Mouse (Mus musculus): ENCODE results near the gene Vmn1r137. TPM values are rescaled to one million over a fixed set of nuclear protein-coding genes. Genes with fewer than 3 reads are reported as not detected.
"Not testable (repeated sequence)": the region's sequence is repeated elsewhere in the genome, so short reads cannot be mapped to it uniquely, and the experiment has no call there.

The Vmn1r137 gene
- polyA plus RNA-seq (2015; fragmentation: Nextera tagmentation; extraction: Ambion mirVana): not detected in 2 replicates

DNA sequence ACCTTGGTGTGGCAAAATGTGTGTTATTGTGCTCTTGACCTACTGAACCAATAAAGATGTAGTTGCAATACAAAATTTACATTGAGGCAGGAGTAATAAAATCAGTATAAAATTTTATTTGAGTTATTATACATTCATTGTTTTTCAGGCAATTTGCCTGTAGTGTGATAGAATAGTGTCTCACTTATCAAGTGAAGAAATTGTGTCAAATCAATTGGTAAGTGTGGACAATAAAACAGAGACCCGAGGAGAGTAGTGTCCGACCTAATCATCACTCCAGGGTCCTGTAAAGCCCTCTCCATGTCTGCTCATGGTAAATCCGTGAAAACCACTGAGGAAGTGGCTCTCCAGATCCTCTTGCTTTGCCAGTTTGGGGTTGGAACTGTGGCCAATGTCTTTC, at the start of gene Vmn1r137:
TSS of gene Vmn1r137 (plus strand) at position 301 of the 400 bp plus-strand sequence.
- H3K36me3 ChIP-seq (ENCODE audit: control insufficient read depth, insufficient read depth, low read length); H3K27me3 ChIP-seq (ENCODE audit: control insufficient read depth, insufficient read depth, low read depth, low read length); H3K9ac ChIP-seq (ENCODE audit: low read length); H3K9me3 ChIP-seq (ENCODE audit: control insufficient read depth, low read length); H3K27ac ChIP-seq (ENCODE audit: low read length); H3K4me1 ChIP-seq (replicated peaks; ENCODE audit: control insufficient read depth, insufficient read depth, low read length); ATAC-seq (ENCODE audit: low read depth); H3K4me2 ChIP-seq (ENCODE audit: low read depth, low read length); H3K4me3 ChIP-seq (ENCODE audit: low read length): not testable (repeated sequence)
- WGBS: no CpG with 5 or more reads among the region's 3 CpGs

DNA sequence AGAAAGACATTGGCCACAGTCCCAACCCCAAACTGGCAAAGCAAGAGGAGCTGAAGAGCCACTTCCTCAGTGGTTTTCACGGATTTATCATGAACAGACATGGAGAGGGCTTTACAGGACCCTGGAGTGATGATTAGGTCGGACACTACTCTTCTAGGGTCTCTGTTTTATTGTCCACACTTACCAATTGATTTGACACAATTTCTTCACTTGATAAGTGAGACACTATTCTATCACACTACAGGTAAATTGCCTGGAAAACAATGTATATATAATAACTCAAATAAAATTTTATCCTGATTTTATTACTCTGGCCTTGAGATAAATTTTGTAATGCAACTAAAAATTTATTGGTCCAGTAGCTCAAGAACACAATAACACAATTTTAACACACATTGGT, 34.4 kb downstream of the Vmn1r137 start, which contains the start of gene Vmn1r138:
TSS of gene Vmn1r138 (minus strand) at position 101 of the 400 bp plus-strand sequence.
- not testable (repeated sequence) for H3K4me3 ChIP-seq (ENCODE audit: low read length); H3K27me3 ChIP-seq (ENCODE audit: control insufficient read depth, insufficient read depth, low read depth, low read length); H3K9me3 ChIP-seq (ENCODE audit: control insufficient read depth, low read length); H3K27ac ChIP-seq (ENCODE audit: low read length); H3K4me2 ChIP-seq (ENCODE audit: low read depth, low read length); H3K9ac ChIP-seq (ENCODE audit: low read length); H3K4me1 ChIP-seq (replicated peaks; ENCODE audit: control insufficient read depth, insufficient read depth, low read length); H3K36me3 ChIP-seq (ENCODE audit: control insufficient read depth, insufficient read depth, low read length); ATAC-seq (ENCODE audit: low read depth)
- WGBS: no CpG with 5 or more reads among the region's 2 CpGs

Other genes with a start within 250 kb of the Vmn1r137 start
- gene Gm4175, start 233.1 kb upstream of the Vmn1r137 start, polyA plus RNA-seq (2015; fragmentation: Nextera tagmentation; extraction: Ambion mirVana): not detected in 2 replicates
- gene Gm4177, start 197.9 kb upstream of the Vmn1r137 start, polyA plus RNA-seq (2015; fragmentation: Nextera tagmentation; extraction: Ambion mirVana): not detected in 2 replicates
- gene Vmn1r135, start 162.2 kb upstream of the Vmn1r137 start, polyA plus RNA-seq (2015; fragmentation: Nextera tagmentation; extraction: Ambion mirVana): not detected in 2 replicates
- not detected in 2 replicates for gene Gm5725, start 150.3 kb upstream of the Vmn1r137 start, polyA plus RNA-seq (2015; fragmentation: Nextera tagmentation; extraction: Ambion mirVana)
- not detected in 2 replicates for gene Gm5891, start 73.3 kb upstream of the Vmn1r137 start, polyA plus RNA-seq (2015; fragmentation: Nextera tagmentation; extraction: Ambion mirVana)
- gene Vmn1r138, start 34.3 kb downstream of the Vmn1r137 start, polyA plus RNA-seq (2015; fragmentation: Nextera tagmentation; extraction: Ambion mirVana): not detected in 2 replicates
- not detected in 2 replicates for gene Gm6176, start 61.7 kb downstream of the Vmn1r137 start, polyA plus RNA-seq (2015; fragmentation: Nextera tagmentation; extraction: Ambion mirVana)
- not detected in 2 replicates for gene Vmn1r139, start 74.5 kb downstream of the Vmn1r137 start, polyA plus RNA-seq (2015; fragmentation: Nextera tagmentation; extraction: Ambion mirVana)
- not detected in 2 replicates for gene Gm16451, start 123.7 kb downstream of the Vmn1r137 start, polyA plus RNA-seq (2015; fragmentation: Nextera tagmentation; extraction: Ambion mirVana)
- gene Gm10666, start 140.2 kb downstream of the Vmn1r137 start, polyA plus RNA-seq (2015; fragmentation: Nextera tagmentation; extraction: Ambion mirVana): not detected in 2 replicates
- not detected in 2 replicates for gene Vmn1r142, start 169.4 kb downstream of the Vmn1r137 start, polyA plus RNA-seq (2015; fragmentation: Nextera tagmentation; extraction: Ambion mirVana)
- gene Vmn1r143, start 194.8 kb downstream of the Vmn1r137 start, polyA plus RNA-seq (2015; fragmentation: Nextera tagmentation; extraction: Ambion mirVana): not detected in 2 replicates
- gene Gm8653, start 206.7 kb downstream of the Vmn1r137 start, polyA plus RNA-seq (2015; fragmentation: Nextera tagmentation; extraction: Ambion mirVana): not detected in 2 replicates
- gene Gm8453, start 234.9 kb downstream of the Vmn1r137 start, polyA plus RNA-seq (2015; fragmentation: Nextera tagmentation; extraction: Ambion mirVana): not detected in 2 replicates

Measured in lung, embryonic 16.5 days (tissue).